Mouse (Mus musculus): ENCODE data around the gene Idi2.
"Not testable (repeated sequence)": the region's sequence is repeated elsewhere in the genome, so short reads cannot be mapped to it uniquely, and the experiment has no call there.

Idi2 gene

GRCm38 (mm10) chr13:8997221-8997620 lies 44.6 kb downstream of the Idi2 start:
- not testable (repeated sequence) for DNase-seq (ENCODE audit: low spot score in 2 of 2)

DNA sequence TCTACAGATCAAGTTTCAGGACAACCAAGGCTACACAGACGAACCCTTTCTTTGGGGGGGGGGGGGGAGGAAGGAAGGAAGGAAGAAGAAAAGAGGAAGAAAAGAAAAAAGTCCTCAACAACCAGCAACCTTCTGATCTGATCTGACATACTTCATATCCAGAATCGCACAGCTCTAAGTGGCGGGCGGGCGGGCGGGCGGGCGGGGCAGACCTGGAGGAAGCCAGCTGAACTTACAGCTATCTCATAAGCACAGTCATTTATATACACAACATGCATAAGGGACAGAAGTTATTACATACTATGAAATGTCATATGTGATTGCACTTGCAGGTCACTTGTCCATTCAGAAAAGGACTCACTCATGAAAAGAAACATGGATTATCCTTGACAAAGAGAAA lies 46.8 kb downstream of the Idi2 start:
- DNase-seq (ENCODE audit: low spot score in 2 of 2) = no peak

DNA sequence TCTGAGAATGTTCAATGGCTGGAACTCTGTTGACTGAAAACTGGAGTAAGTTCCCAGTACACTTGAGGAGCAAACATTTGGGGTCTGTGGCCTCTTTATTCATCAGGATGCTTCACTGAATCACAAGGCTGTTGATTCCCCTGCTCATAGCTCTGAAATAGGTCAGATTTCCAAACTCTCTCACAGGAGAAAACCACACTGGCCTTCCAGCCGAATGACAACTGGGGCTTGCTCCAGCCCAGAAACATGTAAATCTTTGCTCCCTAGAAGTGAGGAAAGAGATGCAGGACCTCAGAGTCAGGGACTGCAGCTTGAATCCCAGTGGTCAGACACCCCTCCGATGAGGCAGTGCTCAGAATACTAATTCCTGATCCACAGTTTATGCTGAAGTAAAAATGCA lies 50.6 kb downstream of the Idi2 start:
- DNase-seq (ENCODE audit: low spot score in 2 of 2) = no peak
